Mouse (Mus musculus) thymus, adult 2 months (tissue): ENCODE measurements around the gene 4930486L24Rik.

Experiments used
- CTCF ChIP-seq: fragments of 200-500 bp; IDR thresholded peaks from 2 replicates; pipeline ENCODE4 v1.5.1; 2012; ENCODE audit warnings: mild to moderate bottlenecking, control low read depth, low read length, moderate library complexity, borderline replicate concordance; ENCODE audit not compliant: control insufficient read depth, poor library complexity, insufficient read depth; ENCODE audit errors: extremely low read depth
- POLR2A ChIP-seq: fragments of 200-500 bp; IDR thresholded peaks from 2 replicates; pipeline ENCODE4 v1.6.1; 2012; ENCODE audit warnings: mild to moderate bottlenecking, low read length, control low read depth, moderate library complexity; ENCODE audit not compliant: control insufficient read depth, poor library complexity, insufficient read depth; ENCODE audit errors: extremely low read depth

DNA sequence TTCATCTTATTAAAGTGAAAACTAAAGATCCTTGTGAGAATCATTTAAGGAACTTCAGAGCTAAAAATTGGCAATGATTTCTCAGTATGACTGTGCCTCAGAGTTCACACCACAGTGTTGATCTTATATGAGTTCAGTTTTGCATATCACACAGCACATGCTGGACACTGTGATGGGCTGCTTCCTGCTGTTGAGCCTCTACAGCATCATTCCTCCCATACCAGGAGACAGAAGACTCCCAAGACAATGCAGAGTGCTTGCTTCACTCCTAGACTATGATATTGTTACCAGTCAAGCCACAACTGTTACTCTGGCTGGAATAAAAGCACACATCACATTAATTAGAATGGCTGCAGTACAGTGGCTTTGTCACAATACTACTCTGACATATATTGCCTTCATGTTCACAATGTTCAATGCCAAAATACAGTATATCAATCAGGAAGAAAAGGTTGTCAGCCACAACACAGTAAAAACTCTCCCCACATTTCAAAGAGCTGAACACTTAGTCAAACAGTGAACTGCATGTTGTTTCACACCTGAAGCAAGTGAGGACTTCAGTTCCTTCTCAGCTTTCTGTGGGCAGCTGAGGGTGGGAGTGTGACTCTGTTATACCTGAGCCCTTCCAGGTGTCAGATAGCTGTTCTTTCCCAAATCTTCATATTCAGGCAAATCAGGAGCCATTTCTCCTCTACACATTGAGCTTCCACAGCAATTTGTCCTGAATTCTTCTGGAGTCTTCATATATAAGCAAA is 31.3 kb upstream of the 4930486L24Rik start:
- no peak for TF ChIP-seq CTCF
- TF ChIP-seq POLR2A: no peak
